Mouse (Mus musculus): ENCODE measurements around the gene Lin28b.

DNA sequence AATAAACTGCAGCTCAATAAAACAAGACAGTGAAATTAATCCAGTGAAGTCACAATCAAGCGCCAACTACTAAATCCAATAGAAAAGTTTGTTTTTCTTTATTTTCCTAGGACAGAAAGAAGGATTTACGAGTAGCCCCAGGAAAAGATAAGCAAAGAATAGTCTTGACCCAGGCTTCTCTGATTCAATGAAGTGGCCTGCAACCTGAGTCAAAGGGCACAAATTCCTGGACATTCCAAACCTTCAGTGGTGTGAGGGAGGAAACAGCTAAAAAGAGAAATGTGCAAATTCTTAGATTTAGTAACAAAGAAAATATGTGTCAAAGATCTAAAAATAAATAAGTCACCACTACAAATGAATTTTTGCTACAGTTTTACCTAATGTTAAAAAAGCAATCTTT is 27.6 kb downstream of the Lin28b start:
- TF ChIP-seq CTCF (conservative IDR thresholded peaks at IDR 0.05; ENCODE audit: low read length) (no peak), NANOG (IDR thresholded peaks at IDR 0.05; ENCODE audit: borderline replicate concordance, low read length) (no peak), POU5F1 (IDR thresholded peaks at IDR 0.05; ENCODE audit: borderline replicate concordance, low read length) (no peak)
